Mouse (Mus musculus) embryo, embryonic 11.5 days (tissue): ENCODE measurements around the gene Umad1.
"Not testable (repeated sequence)": the region's sequence is repeated elsewhere in the genome, so short reads cannot be mapped to it uniquely, and the experiment has no call there.

Source experiments
- DNase-seq: peaks from one replicate; pipeline ENCODE4 v3.0.0-alpha.2; 2012; ENCODE audit warnings: low read depth, low spot score

Gene Umad1

DNA sequence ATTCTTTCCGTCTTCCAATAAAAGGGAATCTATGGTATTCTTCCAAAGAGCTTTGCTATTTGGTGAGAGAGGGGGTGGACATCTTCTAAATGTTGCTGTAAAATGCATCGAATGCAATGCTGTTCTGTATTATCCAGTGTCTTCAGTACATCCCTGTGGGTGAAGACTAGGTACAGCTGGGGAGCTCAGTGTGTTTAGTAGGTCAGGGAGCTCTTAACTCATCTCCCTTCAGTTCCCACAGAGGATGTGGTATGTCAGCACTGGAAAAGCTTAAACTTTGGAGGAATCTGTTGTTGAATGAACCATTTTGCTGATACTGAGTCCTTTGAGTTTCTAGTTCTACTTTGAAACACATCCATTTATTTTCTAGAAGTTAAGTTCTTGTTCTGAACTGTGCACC, 53.5 kb downstream of the Umad1 start:
- no peak for DNase-seq

- DNase-seq = no peak
Measured at GRCm38 (mm10) chr6:8316201-8316600, 57.1 kb downstream of the Umad1 start.

DNA sequence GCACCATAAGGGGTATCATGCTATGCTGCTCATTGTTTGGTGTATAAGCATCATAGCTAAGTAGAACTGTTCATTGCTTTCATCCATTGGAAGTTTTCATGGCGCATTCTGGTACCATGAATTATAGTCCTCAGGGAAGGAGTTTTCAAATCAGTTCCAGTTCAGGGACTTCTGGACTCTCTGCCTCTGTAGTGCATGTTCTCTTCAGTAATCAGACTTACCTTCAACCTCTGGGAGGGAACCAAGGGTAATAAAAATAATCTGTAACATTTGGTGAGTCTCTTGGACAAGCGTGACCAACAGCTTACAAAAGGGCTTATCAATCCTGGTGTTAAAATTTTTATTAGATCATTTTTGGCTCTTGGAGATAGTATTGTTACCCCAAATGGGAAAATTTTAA, 60.5 kb downstream of the Umad1 start:
- no peak for DNase-seq

- not testable (repeated sequence) for DNase-seq
Measured at GRCm38 (mm10) chr6:8331496-8331895, 72.4 kb downstream of the Umad1 start.

DNA sequence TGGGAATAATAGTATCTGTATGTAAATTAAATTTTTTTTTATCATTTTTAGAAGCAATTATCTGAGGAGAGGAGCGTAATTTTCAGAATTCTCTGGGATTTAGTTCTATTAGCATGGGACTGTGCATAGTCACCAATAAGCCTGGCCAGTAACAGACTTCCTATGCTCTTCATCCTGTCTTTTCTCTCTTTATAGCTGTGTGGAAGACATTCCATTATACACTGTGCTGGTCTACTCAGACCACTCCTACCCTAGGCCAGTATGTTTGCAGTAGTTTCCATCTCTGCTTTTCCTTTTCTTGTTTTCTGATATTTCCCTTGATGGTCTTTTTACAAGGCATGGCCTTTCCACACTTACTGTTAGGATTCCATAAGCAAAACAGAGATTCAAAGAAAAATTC, 74.3 kb downstream of the Umad1 start:
- DNase-seq = no peak

GRCm38 (mm10) chr6:8336487-8337390, 77.7 kb downstream of the Umad1 start:
- DNase-seq = no peak

DNA sequence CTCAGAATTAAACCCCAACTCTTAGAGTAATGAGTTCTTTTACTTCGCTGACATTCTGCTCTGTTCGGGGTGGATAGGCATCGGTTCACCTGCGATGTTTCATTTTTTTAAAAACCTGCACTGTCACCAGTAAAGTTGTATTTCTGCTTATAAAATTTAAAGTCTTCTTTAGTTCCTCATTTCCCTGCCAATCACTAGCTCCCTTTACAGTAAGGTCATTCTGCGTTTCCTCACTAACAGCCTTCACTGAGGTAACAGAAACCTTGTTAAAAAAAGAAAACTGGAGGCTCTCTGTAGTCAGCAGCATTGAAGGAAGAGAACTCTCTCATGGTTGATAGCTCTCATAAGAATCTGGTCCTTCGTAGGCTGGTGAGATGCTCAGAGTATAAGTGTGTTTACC, 80.4 kb downstream of the Umad1 start:
- no peak for DNase-seq

DNA sequence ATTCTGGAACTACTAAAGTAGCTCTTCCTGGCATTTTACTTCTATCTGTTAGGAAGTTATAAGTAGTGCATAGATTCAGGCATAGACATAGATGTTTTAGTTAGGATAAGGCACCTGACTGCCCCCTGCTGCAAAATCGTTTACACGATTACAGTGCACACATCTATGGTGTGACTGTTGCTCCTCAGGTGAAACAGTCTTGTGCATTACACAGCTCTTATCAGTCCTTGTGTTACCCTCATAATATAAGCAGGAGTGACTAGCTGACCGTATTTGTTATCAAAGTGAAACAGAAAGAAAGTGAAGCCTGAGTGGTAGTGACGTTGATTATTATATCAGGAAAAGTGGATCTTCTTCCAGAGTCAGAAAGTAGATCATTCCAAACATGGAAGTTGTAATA, 84.2 kb downstream of the Umad1 start:
- DNase-seq = no peak

DNA sequence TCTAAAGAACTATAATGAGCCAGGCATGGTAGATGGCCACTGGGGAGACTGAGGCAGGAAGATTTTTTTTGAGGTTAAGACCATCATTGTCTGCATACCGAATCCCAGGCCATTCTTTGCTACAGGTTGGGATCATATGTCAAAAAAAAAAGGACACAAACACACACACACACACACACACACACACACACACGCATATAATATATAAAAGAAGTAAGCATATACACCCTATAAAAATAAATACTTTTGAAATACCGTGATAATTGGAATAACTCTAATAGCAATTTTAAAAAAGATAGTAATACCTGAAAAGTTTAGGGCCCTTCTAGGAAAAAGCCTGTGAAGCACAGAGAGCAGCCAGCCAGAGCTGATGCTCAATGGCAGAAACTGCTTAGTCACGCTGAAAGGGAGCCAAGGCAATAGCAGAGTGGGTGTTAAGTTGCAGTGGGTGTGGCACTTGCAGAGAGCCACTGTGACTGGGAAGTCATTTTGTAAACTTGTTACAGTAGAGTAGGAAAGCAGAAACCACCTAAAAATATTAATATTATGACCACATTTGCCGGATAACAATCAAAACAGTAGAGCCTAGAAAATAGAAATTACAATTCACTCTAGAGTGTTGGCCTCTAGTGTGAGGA, 86.2 kb downstream of the Umad1 start:
- DNase-seq = no peak

GRCm38 (mm10) chr6:8347154-8347553, 88.1 kb downstream of the Umad1 start:
- no peak for DNase-seq

DNA sequence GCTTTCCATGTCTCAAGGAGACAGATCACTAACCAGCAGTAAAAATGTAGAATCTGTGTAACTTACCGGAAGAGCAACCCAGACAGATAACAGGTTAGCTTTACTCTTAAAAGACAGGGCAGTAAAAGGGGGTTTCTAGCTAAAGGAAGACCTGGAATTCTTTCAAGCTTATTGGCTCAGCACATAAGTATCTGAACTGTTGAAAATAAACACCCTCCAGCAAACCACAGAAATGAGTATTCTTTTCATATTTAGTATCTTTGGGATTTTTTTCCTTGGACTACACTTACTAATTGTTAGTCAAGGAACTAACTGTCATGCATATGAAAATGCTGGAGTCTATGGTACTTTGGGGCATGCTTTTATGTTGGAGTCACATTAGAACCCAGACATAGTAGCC, 89.3 kb downstream of the Umad1 start:
- no peak for DNase-seq

DNA sequence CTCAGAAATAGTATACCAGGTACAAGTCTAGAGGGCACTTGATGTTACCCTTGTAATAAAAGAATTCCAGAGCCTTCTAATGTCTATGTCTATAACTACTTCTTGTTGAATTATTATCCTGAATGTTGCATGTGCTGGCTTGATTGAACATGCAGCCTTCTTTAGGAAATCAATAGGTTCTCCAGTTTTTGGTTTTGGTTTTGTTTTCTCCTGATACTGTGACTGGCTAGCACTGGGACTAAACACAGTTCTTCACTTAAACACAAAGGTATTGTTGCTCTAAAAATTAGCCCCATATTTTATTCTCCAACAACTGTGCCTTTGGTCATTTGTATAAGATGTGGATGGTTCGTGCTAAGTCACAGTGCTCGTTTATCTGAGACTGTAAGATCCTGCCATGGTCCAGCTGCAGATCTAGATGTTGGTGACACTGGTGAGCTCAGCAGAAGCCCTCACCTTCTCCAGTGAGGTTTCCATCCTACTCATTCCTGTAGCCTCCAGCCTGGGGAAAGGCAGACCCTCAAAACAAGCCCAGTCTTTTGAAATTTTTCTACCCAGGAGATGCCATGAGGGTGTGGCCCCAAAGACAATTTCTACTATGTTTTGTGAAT, 90.1 kb downstream of the Umad1 start:
- no peak for DNase-seq

GRCm38 (mm10) chr6:8351507-8351906, 92.4 kb downstream of the Umad1 start:
- DNase-seq = no peak

DNA sequence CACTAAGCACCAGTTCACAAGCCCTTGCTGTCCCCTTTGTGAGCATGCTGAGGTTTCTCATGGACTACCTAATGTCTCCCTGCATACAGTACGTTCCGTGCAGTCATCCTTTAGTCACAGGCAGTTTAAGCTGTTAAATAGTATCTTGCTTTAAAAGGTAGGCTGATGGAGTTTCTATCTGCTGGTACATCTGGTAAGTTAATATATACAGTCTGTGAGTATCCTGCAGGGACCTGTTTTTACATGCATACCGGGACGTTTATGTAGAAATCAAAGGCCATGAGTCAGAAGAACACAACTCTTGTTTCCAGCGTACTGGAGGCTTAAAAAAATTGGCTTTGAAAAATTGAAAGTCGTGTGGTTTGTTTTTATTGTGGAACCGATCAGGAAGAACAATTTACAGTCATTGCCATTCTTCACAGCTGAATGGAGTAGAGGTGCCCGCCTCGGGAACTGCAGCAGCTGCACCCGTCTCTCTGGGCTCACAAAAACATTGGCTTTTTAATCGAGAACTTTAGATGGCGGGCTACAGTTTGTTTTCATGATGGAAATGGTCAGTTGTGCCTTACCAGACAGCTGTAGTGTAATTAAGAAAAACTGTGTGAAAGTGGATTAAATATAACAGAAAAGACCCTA, 93.6 kb downstream of the Umad1 start:
- peak; percentile 16 for DNase-seq

DNA sequence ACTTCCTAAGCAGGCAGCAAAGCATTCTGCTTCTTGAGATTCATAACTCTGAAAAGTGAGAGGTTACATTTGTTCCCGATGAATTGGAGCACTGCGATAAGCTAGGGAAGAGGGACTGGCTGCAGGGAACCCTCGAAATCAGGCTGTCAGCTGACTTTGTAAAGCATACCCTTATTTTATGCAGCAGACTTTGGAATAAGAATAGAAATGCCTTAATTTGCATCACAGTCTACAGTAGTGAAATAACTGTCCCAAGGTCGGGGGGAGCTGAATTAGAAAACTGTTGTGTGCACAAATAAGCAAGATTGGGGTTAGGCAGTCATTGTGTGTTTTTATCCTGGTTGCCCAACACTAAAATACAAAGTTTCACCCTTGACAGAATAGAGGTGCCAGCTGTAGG, 94.4 kb downstream of the Umad1 start:
- no peak for DNase-seq

DNA sequence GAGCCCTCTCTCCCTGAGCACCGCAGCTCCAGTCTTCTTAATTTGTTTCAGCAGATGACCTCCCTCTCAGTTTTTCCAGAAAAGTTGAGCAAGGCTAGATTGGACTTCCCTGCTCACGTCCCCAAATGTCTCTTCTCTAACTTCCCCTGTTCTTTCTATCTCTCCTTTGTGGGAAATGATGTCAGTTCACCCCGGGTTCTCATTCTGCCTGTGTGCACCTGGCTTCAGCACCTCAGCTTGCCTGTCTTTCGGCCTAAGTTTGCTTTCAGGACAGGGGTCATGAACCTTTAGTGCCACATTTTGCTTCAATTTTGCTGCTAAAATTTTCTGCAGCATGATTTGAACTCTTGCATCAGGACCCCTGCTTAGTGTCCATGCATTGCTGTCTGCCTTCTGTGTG, 95.8 kb downstream of the Umad1 start:
- no peak for DNase-seq

- no peak for DNase-seq
Measured at GRCm38 (mm10) chr6:8358232-8358631, 99.1 kb downstream of the Umad1 start.

GRCm38 (mm10) chr6:8358782-8359181, 99.7 kb downstream of the Umad1 start:
- DNase-seq = no peak

DNA sequence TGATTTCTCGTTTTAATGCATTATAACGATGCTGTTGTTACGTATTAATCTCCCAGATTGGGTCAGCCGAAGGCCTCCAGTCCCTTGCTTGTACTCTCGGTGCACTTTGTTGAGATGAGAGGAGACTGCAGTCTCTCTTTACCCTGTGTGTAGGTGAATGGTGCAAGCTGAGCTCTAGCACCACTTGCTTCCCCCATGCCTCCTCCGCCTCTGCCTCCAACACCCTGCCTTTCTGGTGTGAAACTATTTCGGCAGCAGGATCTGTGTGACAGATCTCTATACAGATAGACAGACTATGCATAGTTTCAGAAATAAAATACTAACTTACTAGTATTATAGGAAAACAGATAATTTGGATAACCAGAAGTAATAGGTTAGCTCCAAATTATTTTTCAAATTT, 101.7 kb downstream of the Umad1 start:
- no peak for DNase-seq

- DNase-seq = no peak
Measured at GRCm38 (mm10) chr6:8364033-8364756, 105.1 kb downstream of the Umad1 start.

DNA sequence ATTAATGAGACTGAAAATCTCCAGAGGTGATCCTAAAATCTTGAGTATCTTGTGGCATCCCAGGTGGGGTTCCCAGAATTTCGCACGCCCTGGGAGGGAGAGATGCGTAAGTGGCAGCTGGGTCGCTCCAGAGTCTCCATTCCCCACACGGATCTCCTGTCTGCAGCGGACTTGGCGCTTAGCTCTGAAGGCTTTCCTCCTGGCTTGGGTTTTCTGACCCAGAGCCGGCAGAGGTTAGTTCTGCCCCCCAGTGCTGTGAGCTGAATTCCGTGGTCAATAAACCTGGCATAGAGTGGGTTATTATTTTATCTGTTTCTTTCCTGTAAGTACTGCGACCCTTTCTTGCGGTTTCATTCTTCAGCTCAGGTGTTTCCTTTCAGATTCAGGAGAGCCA, 105.7 kb downstream of the Umad1 start:
- no peak for DNase-seq

- no peak for DNase-seq
Measured at GRCm38 (mm10) chr6:8367675-8368074, 108.6 kb downstream of the Umad1 start.
